Comparison of ENCODE assay signal across 8 mouse cellular contexts in the genomic region with DNA sequence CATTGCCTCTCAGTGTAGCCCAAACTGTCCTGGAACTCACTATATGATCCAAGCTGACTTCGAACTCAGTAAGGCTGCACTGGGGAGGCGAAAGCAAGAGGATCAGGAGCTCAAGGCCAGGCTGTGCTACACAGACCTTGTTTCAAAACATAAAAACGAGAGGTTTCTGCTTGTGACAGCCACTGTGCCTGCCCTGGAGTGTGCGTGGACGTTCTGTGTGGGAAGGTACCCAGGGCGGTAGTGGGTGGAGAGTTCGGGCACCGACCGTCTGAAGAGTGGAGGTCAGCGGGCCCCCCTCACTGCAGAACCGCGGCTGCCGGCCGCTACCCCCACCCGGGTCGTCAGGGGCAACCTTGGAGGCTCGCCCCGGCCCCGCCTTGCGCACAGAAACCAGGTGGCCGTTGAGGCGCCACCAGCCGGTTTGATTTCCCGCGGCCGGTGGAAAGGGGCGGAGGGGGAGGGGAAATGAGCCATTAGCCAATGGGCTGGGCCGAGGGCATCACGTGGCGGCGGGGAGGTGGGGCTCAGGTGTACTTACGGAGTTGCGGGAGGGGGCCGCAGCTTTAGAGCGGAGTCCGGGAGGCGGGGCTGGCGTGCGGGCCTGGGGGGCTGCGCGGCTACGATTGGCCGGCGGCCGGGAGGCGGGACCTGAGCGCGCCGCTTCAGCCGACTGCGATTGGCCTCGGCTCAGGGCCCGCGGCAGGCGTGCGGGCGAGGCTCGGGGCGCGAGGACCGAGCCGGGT. TPM values are rescaled to one million over a fixed set of nuclear protein-coding genes. Genes with fewer than 3 reads are reported as not detected.
DNase-seq lines count a peak whose midpoint lies in the region; ATAC-seq and TF ChIP-seq lines count a peak whose summit lies in the region.

A gene (plus strand): TSS at position 660 of the 743 bp plus-strand sequence.

- H3K4me2 ChIP-seq in forebrain, postnatal 0 days (ENCODE audit: low read depth): peak within 1 kb of the TSS; percentile 98

- intact Hi-C loops in heart, postnatal 25 days (cut with DNase I): loop anchor here (10.0 kb wide), 1 partner anchor 279 kb away; a partner anchor contains a TSS

- H3K9me3 ChIP-seq in MEL (replicated peaks; ENCODE audit: insufficient read depth, low read length): no peaks in the 10 kb centered on the region
- H3K9me3 ChIP-seq in forebrain, postnatal 0 days (ENCODE audit: low read length): no peaks in the 10 kb centered on the region

- peak; percentile 93 for DNase-seq in MEL (ENCODE audit: low read depth, low spot score)
- peak; percentile 91 to 94 for DNase-seq in cerebellum, adult 2 months
- DNase-seq in forebrain, postnatal 0 days: peak; percentile 93
- DNase-seq in heart, postnatal 25 days (ENCODE audit: low spot score): peak; percentile 72
- DNase-seq in layer of hippocampus, adult 18-20 months (ENCODE audit: low spot score in 2 of 2): peak; percentile 79 to 85
- DNase-seq in lung, adult 2 months: peak; percentile 85
- DNase-seq in thymus, adult 18-20 months: peak; percentile 85 to 89

- peaks cover 0 to 25% of the 10 kb centered on the region in 2 experiments; a peak in 2 of 4 replicates for H3K36me3 ChIP-seq in MEL (ENCODE audit: control insufficient read depth in 1 of 2, insufficient read depth in 2 of 2, low read length in 2 of 2)
- no peaks in the 10 kb centered on the region for H3K36me3 ChIP-seq in forebrain, postnatal 0 days (ENCODE audit: insufficient read depth)

- no peak for TF ChIP-seq RAD21 in MEL (IDR thresholded peaks at IDR 0.05; ENCODE audit: low read depth, low read length)

- TF ChIP-seq EP300 in MEL (IDR thresholded peaks at IDR 0.05; ENCODE audit: low read depth in 1 of 2, low read length in 2 of 2): peak in 1 of 2 experiments; percentile 24; a peak in 1 of 4 replicates

- peak in 1 of 3 experiments; percentile 20; a peak in 1 of 6 replicates for TF ChIP-seq CTCF in MEL (IDR thresholded peaks at IDR 0.05 in 2 of 3, conservative IDR thresholded peaks at IDR 0.05 in 1 of 3; ENCODE audit: control insufficient read depth in 1 of 3, insufficient read depth in 1 of 3, low read depth in 2 of 3, low read length in 3 of 3, poor library complexity in 1 of 3, severe bottlenecking in 1 of 3)
- TF ChIP-seq CTCF in cerebellum, adult 2 months (IDR thresholded peaks at IDR 0.05; ENCODE audit: borderline replicate concordance, insufficient read depth, low read depth, low read length): no peak
- 0 out of 2 replicates have a peak, but pooled peaks have one; percentile 23 for TF ChIP-seq CTCF in forebrain, postnatal 0 days (IDR thresholded peaks at IDR 0.05; ENCODE audit: low read depth)
- TF ChIP-seq CTCF in lung, adult 2 months (IDR thresholded peaks at IDR 0.05; ENCODE audit: insufficient read depth, low read length): no peak

- peak within 1 kb of the TSS; percentile 66 for H3K9ac ChIP-seq in MEL (ENCODE audit: control insufficient read depth, low read depth, low read length, poor library complexity, severe bottlenecking)
- peak within 1 kb of the TSS; percentile 55 for H3K9ac ChIP-seq in forebrain, postnatal 0 days

- H3K79me2 ChIP-seq in MEL (ENCODE audit: control insufficient read depth, insufficient read depth, low read length, poor library complexity): no peaks in the 10 kb centered on the region

- peak; percentile 32 to 43; a peak in 1 of 4 replicates for TF ChIP-seq POLR2A in MEL (IDR thresholded peaks at IDR 0.05; ENCODE audit: control insufficient read depth in 1 of 2, insufficient read depth in 1 of 2, low read depth in 1 of 2, low read length in 2 of 2, poor library complexity in 1 of 2)
- no peak for TF ChIP-seq POLR2A in cerebellum, adult 2 months (IDR thresholded peaks at IDR 0.05; ENCODE audit: borderline replicate concordance, insufficient read depth, low read length)
- no peak for TF ChIP-seq POLR2A in lung, adult 2 months (IDR thresholded peaks at IDR 0.05; ENCODE audit: borderline replicate concordance, extremely low read depth, low read depth, low read length)

- H3K27me3 ChIP-seq in MEL (ENCODE audit: control insufficient read depth in 1 of 2, insufficient read depth in 2 of 2, low read length in 2 of 2): peaks cover 0 to 2% of the 10 kb centered on the region in 2 experiments; a peak in 1 of 4 replicates
- H3K27me3 ChIP-seq in cerebellum, adult 2 months (ENCODE audit: control insufficient read depth, insufficient read depth, low read length): no peaks in the 10 kb centered on the region
- H3K27me3 ChIP-seq in forebrain, postnatal 0 days (ENCODE audit: insufficient read depth, low read length): no peaks in the 10 kb centered on the region

- WGBS in cerebellum, adult 2 months: 2% methylated on average over 62 of the region's 62 CpGs
- 3% methylated on average over 49 of the region's 62 CpGs for WGBS in forebrain, postnatal 0 days
- WGBS in lung, adult 2 months: 2% methylated on average over 62 of the region's 62 CpGs

- peak within 1 kb of the TSS; percentile 42 for H3K27ac ChIP-seq in MEL (ENCODE audit: control insufficient read depth, low read depth, low read length)
- H3K27ac ChIP-seq in cerebellum, adult 2 months (ENCODE audit: insufficient read depth, low read length): no peak within 1 kb of the TSS
- H3K27ac ChIP-seq in forebrain, postnatal 0 days (ENCODE audit: low read depth, low read length): no peak within 1 kb of the TSS

- H3K4me3 ChIP-seq in MEL (ENCODE audit: control insufficient read depth in 1 of 2, insufficient read depth in 1 of 2, low read depth in 2 of 2, low read length in 2 of 2): peak within 1 kb of the TSS; percentile 57 to 60
- peak within 1 kb of the TSS; percentile 36 for H3K4me3 ChIP-seq in cerebellum, adult 2 months (replicated peaks; ENCODE audit: insufficient read depth, low read depth, low read length)
- H3K4me3 ChIP-seq in forebrain, postnatal 0 days (ENCODE audit: low read depth, low read length): peak within 1 kb of the TSS; percentile 55
- H3K4me3 ChIP-seq in lung, adult 2 months (replicated peaks; ENCODE audit: extremely low read depth, low read depth, low read length): peak within 1 kb of the TSS; percentile 14

- peak; percentile 93 for ATAC-seq in forebrain, postnatal 0 days
- peak; percentile 53; the same call in 1 of the 2 replicates for ATAC-seq in neutrophil, adult 5-6 weeks (ENCODE audit: extremely low read depth, insufficient number of reproducible peaks, low FRiP score, poor library complexity, severe bottlenecking)

- H3K4me1 ChIP-seq in MEL (ENCODE audit: control insufficient read depth in 1 of 2, insufficient read depth in 2 of 2, low read length in 2 of 2): peaks cover 5 to 23% of the 10 kb centered on the region in 2 experiments; a peak in 2 of 4 replicates
- no peaks in the 10 kb centered on the region for H3K4me1 ChIP-seq in cerebellum, adult 2 months (ENCODE audit: control insufficient read depth, insufficient read depth, low read length)
- peaks cover 8% of the 10 kb centered on the region for H3K4me1 ChIP-seq in forebrain, postnatal 0 days (ENCODE audit: insufficient read depth)
- peaks cover 4% of the 10 kb centered on the region for H3K4me1 ChIP-seq in lung, adult 2 months (ENCODE audit: control insufficient read depth, insufficient read depth, low read length)

TF ChIP-seq in MEL, 35 proteins besides CTCF, POLR2A, EP300 and RAD21 (continues in another document):
- TF ChIP-seq USF1 (IDR thresholded peaks at IDR 0.05; ENCODE audit: low read depth, low read length) (peak; percentile 100), RCOR1 (IDR thresholded peaks at IDR 0.05; ENCODE audit: low read depth, low read length) (0 out of 2 replicates have a peak, but pooled peaks have one; percentile 16), MAX (IDR thresholded peaks at IDR 0.05; ENCODE audit: low read length) (peak; percentile 78), MYB (IDR thresholded peaks at IDR 0.05; ENCODE audit: low read depth, low read length) (peak; percentile 36; the same call in 1 of the 2 replicates), UBTF (IDR thresholded peaks at IDR 0.05; ENCODE audit: borderline replicate concordance, insufficient read depth, low read depth, low read length) (no peak), ETS1 (IDR thresholded peaks at IDR 0.05; ENCODE audit: low read depth, low read length) (no peak), MAZ (IDR thresholded peaks at IDR 0.05; ENCODE audit: low read depth, low read length) (peak; percentile 83), ZKSCAN1 (IDR thresholded peaks at IDR 0.05; ENCODE audit: low read depth, low read length) (no peak), CHD1 (IDR thresholded peaks at IDR 0.05; ENCODE audit: low read depth, low read length) (no peak), JUND (IDR thresholded peaks at IDR 0.05; ENCODE audit: low read depth, low read length) (no peak), SIN3A (IDR thresholded peaks at IDR 0.05; ENCODE audit: low read length) (peak; percentile 71), MXI1 (IDR thresholded peaks at IDR 0.05; ENCODE audit: low read depth, low read length) (peak; percentile 74), MEF2A (IDR thresholded peaks at IDR 0.05; ENCODE audit: extremely low read depth, insufficient replicate concordance, low read depth, low read length, poor library complexity, severe bottlenecking) (no peak), E2F4 (IDR thresholded peaks at IDR 0.05; ENCODE audit: borderline replicate concordance, low read depth, low read length) (peak; percentile 76; the same call in 1 of the 2 replicates), HCFC1 (IDR thresholded peaks at IDR 0.05; ENCODE audit: low read depth, low read length) (peak; percentile 65), NRF1 (IDR thresholded peaks at IDR 0.05; ENCODE audit: insufficient read depth, low read depth, low read length, poor library complexity, severe bottlenecking) (peak; percentile 32; the same call in 1 of the 2 replicates), NELFE (IDR thresholded peaks at IDR 0.05; ENCODE audit: low read depth, low read length) (peak; percentile 33; the same call in 1 of the 2 replicates), ELF1 (IDR thresholded peaks at IDR 0.05; ENCODE audit: low read depth, low read length) (no peak), CHD2 (IDR thresholded peaks at IDR 0.05; ENCODE audit: low read length) (peak; percentile 23; the same call in 1 of the 2 replicates), USF2 (IDR thresholded peaks at IDR 0.05; ENCODE audit: borderline replicate concordance in 1 of 2, insufficient read depth in 1 of 2, low read depth in 1 of 2, low read length in 2 of 2) (peak; percentile 76 to 95; a peak in 3 of 4 replicates)

RNA-seq across cellular contexts. Expression of the gene that starts here (rescaled TPM):
- 0.33 and 0.50 TPM in 2 replicates for total RNA-seq in MEL (2012; rRNA removed)
- polyA plus RNA-seq in MEL (2012; ENCODE audit: insufficient read depth in 1 of 2, insufficient read length in 2 of 2, low read depth in 1 of 2, low replicate concordance in 2 of 2, missing spikeins in 1 of 2): under 1 TPM in 1 of 2 experiments, not detected in 1; 0.92 TPM
- polyA plus RNA-seq in cerebellum, adult 2 months (2012; rRNA removed): 16.5 and 16.8 TPM in 2 replicates
- 7.8 and 22.8 TPM in 2 replicates for total RNA-seq in forebrain, postnatal 0 days (2014; rRNA removed)
- polyA plus RNA-seq in forebrain, postnatal 0 days (2015; fragmentation: Nextera tagmentation; extraction: Ambion mirVana): 1.5 and 2.5 TPM in 2 replicates
- total RNA-seq in heart, postnatal 25 days (2021): 10 to 100 TPM; 18.8 to 23.4 TPM
- total RNA-seq in layer of hippocampus, adult 18-20 months (2021): 1 to 10 TPM; 8.7 to 9.2 TPM
- polyA plus RNA-seq in lung, adult 2 months (2012; rRNA removed): 4.6 and 6.7 TPM in 2 replicates
- total RNA-seq in neutrophil, adult 5-6 weeks (2017): not detected in 2 replicates

Comparison
In these comparisons a context has a peak if more than half of its experiments do, and no peak if none do; other contexts are left out.
1. Peak in DNase-seq, H3K4me3 ChIP-seq, H3K27ac ChIP-seq and H3K9ac ChIP-seq in MEL; RNA of the gene not detected or under 1 TPM.
2. Peak in ATAC-seq in neutrophil, adult 5-6 weeks; RNA of the gene not detected or under 1 TPM.
3. POLR2A ChIP-seq: peak in MEL (2 of 2); none in cerebellum, adult 2 months (single experiment) and lung, adult 2 months (single experiment).
4. Peak in every context shown above with its lines, with median percentiles within 50 percentile points of each other: DNase-seq and H3K4me3 ChIP-seq.